Mouse (Mus musculus) heart, postnatal 14 days (tissue): ENCODE data around the gene Aox1. TPM values are rescaled to one million over a fixed set of nuclear protein-coding genes. Genes with fewer than 3 reads are reported as not detected.
A peak's percentile ranks its signal among the peaks of the same experiment; 100 is the strongest.

ENCODE experiments used
- DNase-seq, 2 experiments: peaks; one replicate each; pipeline ENCODE4 v3.0.0; 2021 to 2022
- intact Hi-C: fragments of 180-260 bp; cut with DNase I; formaldehyde crosslinking; loops from one replicate; pipeline ENCODE4 v1.15.1; 2025
- total RNA-seq, 2 experiments: library from RNA; stranded (reverse); gene quantifications; 2 replicates each; pipeline ENCODE4 v1.2.3; 2021

Gene Aox1
- total RNA-seq, 2 experiments from 2014 or later = 3.9 to 6.5 TPM

- intact Hi-C loops = no loop called here
- no peak for DNase-seq
Measured at GRCm38 (mm10) chr1:58058846-58059245, 29.1 kb downstream of the Aox1 start.

GRCm38 (mm10) chr1:58062131-58062530, 32.4 kb downstream of the Aox1 start:
- intact Hi-C loops = no loop called here
- DNase-seq = no peak

GRCm38 (mm10) chr1:58065151-58065550, 35.4 kb downstream of the Aox1 start:
- intact Hi-C loops = no loop called here
- DNase-seq = no peak

GRCm38 (mm10) chr1:58065606-58066005, 35.9 kb downstream of the Aox1 start:
- peak; percentile 10 to 18 for DNase-seq

GRCm38 (mm10) chr1:58069181-58069580, 39.5 kb downstream of the Aox1 start:
- intact Hi-C loops = no loop called here
- no peak for DNase-seq

More at GRCm38 (mm10) chr1:58065606-58066005, 35.9 kb downstream of the Aox1 start:
- intact Hi-C loops = no loop called here

- DNase-seq = no peak
- intact Hi-C loops = no loop called here
Measured at GRCm38 (mm10) chr1:58070091-58070490, 40.4 kb downstream of the Aox1 start.

- intact Hi-C loops = no loop called here
Measured at GRCm38 (mm10) chr1:58071006-58071405, 41.3 kb downstream of the Aox1 start.

GRCm38 (mm10) chr1:58071509-58071908, 41.8 kb downstream of the Aox1 start:
- DNase-seq = no peak
- intact Hi-C loops = no loop called here

More at GRCm38 (mm10) chr1:58071006-58071405, 41.3 kb downstream of the Aox1 start:
- no peak for DNase-seq

GRCm38 (mm10) chr1:58072416-58072815, 42.7 kb downstream of the Aox1 start:
- no peak for DNase-seq

GRCm38 (mm10) chr1:58072991-58073730, 43.4 kb downstream of the Aox1 start:
- intact Hi-C loops = no loop called here
- DNase-seq = peak in 1 of 2 experiments; percentile 7

More at GRCm38 (mm10) chr1:58072416-58072815, 42.7 kb downstream of the Aox1 start:
- intact Hi-C loops = no loop called here

GRCm38 (mm10) chr1:58074266-58074665, 44.5 kb downstream of the Aox1 start:
- no peak for DNase-seq
- intact Hi-C loops = no loop called here

GRCm38 (mm10) chr1:58077882-58078281, 48.2 kb downstream of the Aox1 start:
- DNase-seq = no peak
- intact Hi-C loops = no loop called here

GRCm38 (mm10) chr1:58078390-58078789, 48.7 kb downstream of the Aox1 start:
- intact Hi-C loops = no loop called here
- DNase-seq = no peak

- intact Hi-C loops = loop anchor here (2.0 kb wide), 1 partner anchor 57 kb away; no protein-coding TSS in a partner anchor
- DNase-seq = no peak
Measured at GRCm38 (mm10) chr1:58079689-58080088, 50.0 kb downstream of the Aox1 start.

GRCm38 (mm10) chr1:58080446-58080845, 50.7 kb downstream of the Aox1 start:
- no peak for DNase-seq
- intact Hi-C loops = loop anchor here (2.0 kb wide), 1 partner anchor 58 kb away; no protein-coding TSS in a partner anchor

- intact Hi-C loops = loop anchor here (2.0 kb wide), 1 partner anchor 59 kb away; no protein-coding TSS in a partner anchor
- DNase-seq = no peak
Measured at GRCm38 (mm10) chr1:58081356-58081755, 51.6 kb downstream of the Aox1 start.

- DNase-seq = peak; percentile 31 to 37
- intact Hi-C loops = no loop called here
Measured at GRCm38 (mm10) chr1:58089316-58089715, 59.6 kb downstream of the Aox1 start.

- intact Hi-C loops = no loop called here
- no peak for DNase-seq
Measured at GRCm38 (mm10) chr1:58090191-58090590, 60.5 kb downstream of the Aox1 start.

GRCm38 (mm10) chr1:58091213-58091612, 61.5 kb downstream of the Aox1 start:
- intact Hi-C loops = no loop called here
- DNase-seq = no peak

- intact Hi-C loops = no loop called here
- DNase-seq = no peak
Measured at GRCm38 (mm10) chr1:58091992-58092560, 62.3 kb downstream of the Aox1 start.

- intact Hi-C loops = no loop called here
- DNase-seq = no peak
Measured at GRCm38 (mm10) chr1:58097338-58097737, 67.6 kb downstream of the Aox1 start.

- intact Hi-C loops = no loop called here
- no peak for DNase-seq
Measured at GRCm38 (mm10) chr1:58099119-58099518, 69.4 kb downstream of the Aox1 start.
